Mouse (Mus musculus) thymus, postnatal 10 days (tissue): Measurements from ENCODE around the gene Wdr62.
"Not testable (repeated sequence)": the region's sequence is repeated elsewhere in the genome, so short reads cannot be mapped to it uniquely, and the experiment has no call there.

ENCODE experiments used
- DNase-seq, 2 experiments: peaks; one replicate each; pipeline ENCODE4 v3.0.0; 2021; ENCODE audit warnings: low spot score in 2 of 2

Wdr62 gene

GRCm38 (mm10) chr7:30206364-30206763 is 73.9 kb downstream of the Wdr62 start:
- not testable (repeated sequence) for DNase-seq

DNA sequence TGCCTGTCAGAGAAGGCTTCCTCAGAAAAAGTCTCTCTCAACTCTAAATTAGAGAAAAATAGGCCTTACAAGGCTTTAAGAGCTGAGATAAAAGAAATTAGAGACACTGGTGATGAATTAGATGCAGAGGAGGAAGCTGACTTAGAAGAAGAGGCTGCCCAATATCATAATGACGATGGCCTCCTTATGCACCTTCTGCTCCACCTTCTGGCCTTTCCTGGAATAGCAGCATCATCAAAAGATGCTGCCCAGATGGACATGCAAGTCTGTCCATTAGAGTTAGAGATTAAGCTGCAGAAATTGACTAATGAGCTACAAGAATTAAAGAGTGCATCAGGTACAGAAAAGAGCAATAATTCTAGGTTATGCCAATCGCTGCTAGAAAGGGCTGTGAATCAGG is 74.8 kb downstream of the Wdr62 start:
- peak in 1 of 2 experiments; percentile 48 for DNase-seq

GRCm38 (mm10) chr7:30204380-30204779 is 75.8 kb downstream of the Wdr62 start:
- DNase-seq = no peak

- no peak for DNase-seq
Measured at GRCm38 (mm10) chr7:30202895-30203690, 77.1 kb downstream of the Wdr62 start.

GRCm38 (mm10) chr7:30200661-30201060 is 79.6 kb downstream of the Wdr62 start:
- not testable (repeated sequence) for DNase-seq

- DNase-seq = no peak
Measured at GRCm38 (mm10) chr7:30200200-30200599, 80.0 kb downstream of the Wdr62 start.

GRCm38 (mm10) chr7:30199498-30200139 is 80.6 kb downstream of the Wdr62 start:
- no peak for DNase-seq

DNA sequence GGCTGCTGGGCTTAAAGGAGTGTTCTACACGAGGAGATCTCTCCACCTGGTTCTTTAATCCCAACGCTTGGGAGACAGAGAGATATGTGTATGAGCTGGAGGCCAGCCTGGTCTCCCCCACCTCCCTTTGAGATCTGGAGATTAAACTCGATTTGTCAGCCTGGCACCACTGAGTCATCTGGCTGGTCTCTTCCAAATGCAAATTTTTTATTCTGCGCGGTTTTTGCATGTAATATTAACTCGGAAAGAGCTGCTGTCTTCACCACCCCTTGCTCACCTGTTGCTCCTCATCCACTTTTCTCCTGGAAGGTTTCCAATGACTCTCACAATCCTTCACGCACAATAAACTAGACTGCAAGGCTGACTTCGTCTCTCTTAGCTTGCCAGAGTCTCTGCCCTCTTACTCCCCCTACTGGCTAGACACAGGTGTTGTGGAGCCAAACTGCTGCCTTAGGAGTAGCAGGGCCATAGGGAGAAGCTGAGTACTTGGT is 81.7 kb downstream of the Wdr62 start, which contains the start of gene Capns1:
Capns1 (minus strand) TSS at position 331 of the 491 bp plus-strand sequence.
- DNase-seq = peak in 1 of 2 experiments; percentile 86

- no peak for DNase-seq
Measured at GRCm38 (mm10) chr7:30197592-30198129, 82.6 kb downstream of the Wdr62 start.

GRCm38 (mm10) chr7:30196171-30196570 is 84.0 kb downstream of the Wdr62 start:
- DNase-seq = no peak

GRCm38 (mm10) chr7:30195461-30195860 is 84.8 kb downstream of the Wdr62 start:
- no peak for DNase-seq

GRCm38 (mm10) chr7:30194884-30195283 is 85.3 kb downstream of the Wdr62 start:
- DNase-seq = peak; percentile 87 to 95

- no peak for DNase-seq
Measured at GRCm38 (mm10) chr7:30194101-30194831, 86.0 kb downstream of the Wdr62 start.

- peak; percentile 45 to 51 for DNase-seq
Measured at GRCm38 (mm10) chr7:30193581-30194100, 86.6 kb downstream of the Wdr62 start.

GRCm38 (mm10) chr7:30193013-30193412 is 87.2 kb downstream of the Wdr62 start:
- no peak for DNase-seq

- DNase-seq = no peak
Measured at GRCm38 (mm10) chr7:30192088-30192487, 88.1 kb downstream of the Wdr62 start.
